Mouse (Mus musculus) kidney, postnatal 25 days (tissue): ENCODE measurements around the gene Ceacam19.
"Not testable (repeated sequence)": the region's sequence is repeated elsewhere in the genome, so short reads cannot be mapped to it uniquely, and the experiment has no call there.

ENCODE experiments used
- DNase-seq, 2 experiments: peaks; one replicate each; pipeline ENCODE4 v3.0.0; 2021; ENCODE audit warnings: mixed read lengths in 2 of 2

Ceacam19 gene

DNA sequence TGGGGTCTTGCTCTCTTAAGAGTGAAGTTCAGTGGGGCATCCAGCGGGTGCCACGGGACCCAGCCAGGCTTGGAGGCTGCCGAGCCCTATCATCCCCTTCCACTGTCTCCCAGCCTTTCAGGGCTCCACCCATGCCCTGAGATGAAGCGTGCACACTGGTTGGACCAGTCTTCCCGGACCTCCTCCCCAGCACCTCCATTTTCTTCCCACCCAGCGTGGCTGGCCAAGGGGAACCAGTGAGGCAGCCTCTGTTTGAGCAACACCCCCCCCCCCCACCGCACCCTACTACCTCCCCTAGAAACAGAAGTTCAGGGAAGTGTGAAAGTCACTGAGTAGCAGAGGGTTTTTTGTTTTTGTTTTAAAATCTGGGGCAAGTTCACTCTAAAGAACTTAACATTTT is at the start of gene Ceacam19:
Ceacam19 (minus strand) TSS at position 117 of the 400 bp plus-strand sequence.
- no peak for DNase-seq

DNA sequence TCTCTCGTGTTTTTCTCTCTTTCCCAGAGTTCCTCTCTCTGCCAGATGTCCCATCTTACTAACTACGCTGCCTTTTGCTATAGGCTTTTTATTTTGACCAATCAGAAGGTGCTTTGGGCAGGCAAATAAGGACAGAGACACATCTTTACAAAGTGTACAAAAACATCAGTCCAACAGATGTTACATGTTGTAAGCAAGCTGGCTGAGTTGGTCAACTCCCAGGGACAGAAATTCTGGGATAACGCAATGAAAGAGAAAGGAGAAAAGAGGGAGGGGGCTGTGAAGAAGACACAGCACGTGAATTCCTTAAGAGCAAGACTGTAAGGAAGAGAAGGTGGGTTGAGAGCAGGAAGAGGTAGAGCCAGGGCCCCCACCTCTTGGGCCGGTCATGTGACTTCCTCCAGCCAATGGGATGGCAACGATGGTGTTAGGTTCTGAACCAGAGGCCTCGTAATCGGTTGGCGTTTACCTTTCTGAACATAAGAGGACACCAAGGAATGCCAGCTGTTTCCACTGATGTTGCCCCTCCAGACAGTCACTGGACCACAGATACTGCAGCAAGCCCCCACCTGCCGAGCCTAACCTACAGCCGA is 49.6 kb upstream of the Ceacam19 start:
- DNase-seq = no peak

DNA sequence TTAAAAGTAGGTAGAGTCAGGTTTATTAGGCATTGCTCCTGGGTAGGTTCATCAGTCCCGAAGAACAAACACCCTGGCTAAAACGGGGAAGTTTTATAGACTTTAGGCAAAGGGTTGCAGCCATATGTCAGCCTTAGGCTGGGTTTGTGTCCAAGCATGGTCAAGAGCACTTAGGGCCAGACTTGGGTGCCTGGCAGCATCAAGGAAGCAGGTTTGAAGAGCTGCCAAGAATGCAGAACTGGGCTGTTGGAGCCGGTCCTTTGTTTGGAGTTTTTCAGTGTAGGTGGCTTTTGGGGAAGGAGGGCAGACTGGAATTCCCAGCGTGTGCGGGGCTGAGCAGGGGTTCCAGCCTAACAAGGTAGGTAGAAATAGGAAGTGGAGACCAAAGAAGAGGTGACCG is 48.2 kb upstream of the Ceacam19 start:
- peak; percentile 56 to 66 for DNase-seq

DNA sequence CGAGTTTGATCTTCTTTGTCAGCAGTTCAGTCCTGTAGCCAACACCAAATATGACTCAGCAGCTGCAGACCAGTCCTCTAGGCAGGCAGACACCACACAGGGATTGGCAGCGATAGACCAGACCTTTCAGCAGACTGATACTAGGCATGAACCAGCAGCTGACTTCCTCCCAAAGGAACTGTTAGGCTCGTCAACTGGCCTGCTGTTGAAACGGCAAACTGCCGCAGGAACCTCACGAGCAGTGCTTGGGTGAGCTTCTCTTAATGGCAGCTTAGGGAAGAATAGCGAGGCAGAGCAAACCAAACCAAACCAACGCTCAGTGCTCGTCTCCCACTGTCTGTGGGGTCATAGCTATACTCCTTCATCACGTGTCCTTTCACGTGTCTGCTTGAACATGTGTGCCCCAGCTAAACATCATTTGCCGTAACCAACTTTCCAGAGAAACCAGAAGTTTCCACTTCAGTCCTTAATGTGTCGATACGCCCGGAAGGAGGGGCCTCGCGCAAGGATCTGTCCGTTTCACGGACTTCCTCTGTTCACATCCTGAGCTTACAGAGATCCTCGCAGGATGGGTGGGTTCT is 47.5 kb upstream of the Ceacam19 start:
- peak in 1 of 2 experiments; percentile 57 for DNase-seq

DNA sequence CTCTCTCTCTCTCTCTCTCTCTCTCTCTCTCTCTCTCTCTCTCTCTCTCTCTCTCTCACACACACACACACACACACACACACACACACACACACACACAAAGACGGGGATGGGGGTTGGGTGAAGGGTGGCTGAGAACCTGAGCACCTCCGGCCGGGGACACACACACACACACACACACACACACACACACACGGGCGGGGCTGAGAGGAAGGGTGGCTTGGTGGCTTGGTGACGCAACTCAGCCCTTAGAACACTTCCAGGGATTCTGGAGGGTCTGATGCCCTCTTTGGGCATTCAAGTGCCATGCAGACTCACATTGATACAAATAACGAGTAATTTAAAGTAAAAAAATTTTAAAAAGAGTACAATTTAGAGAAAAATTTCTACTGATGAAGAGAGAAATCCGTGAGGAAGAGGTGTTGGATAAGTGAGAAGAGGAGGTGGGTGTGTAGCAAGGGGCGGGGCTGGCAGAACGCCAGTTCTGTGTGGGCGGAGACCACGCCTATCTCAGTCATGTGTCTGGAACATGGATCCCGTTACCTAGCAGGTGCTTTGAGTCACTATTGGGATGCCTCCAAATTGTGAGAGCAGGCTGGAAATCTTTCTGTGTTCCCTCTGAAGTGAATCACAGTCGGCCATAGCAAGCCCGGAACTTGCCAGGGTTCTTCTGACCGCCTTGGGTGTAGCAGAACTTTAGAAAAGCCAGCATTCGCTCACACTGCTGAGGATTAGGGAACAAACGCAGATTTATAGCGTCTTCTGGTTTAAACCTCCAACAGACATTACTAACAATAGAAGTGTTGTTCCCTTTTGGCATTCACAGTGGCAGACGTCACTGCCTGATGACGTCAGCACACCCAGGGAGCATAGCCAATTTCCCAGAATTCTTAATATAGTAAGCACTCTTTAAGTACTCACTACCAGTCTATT is 45.4 kb upstream of the Ceacam19 start:
- DNase-seq = peak; percentile 52 to 74

GRCm38 (mm10) chr7:19932133-19932876 is 44.5 kb upstream of the Ceacam19 start:
- DNase-seq = no peak

DNA sequence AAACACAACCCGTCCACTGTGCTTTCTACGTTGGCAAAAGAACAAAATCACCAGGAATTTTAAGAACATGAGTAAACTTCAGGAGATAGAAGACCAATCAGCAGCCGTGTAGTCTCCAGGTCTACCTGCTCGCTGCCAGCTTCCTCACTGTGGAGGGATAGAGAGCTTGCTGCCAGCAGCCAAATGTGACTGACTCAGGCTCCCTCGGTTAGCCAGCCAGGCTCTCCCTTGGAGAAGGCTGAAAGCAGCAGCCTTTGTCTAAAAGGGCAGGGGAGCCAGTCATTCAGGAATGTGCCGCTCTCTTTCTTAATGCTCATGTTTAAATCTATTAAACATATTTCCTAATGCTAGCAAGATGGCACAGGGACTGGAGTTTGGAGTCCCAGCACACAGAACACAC is 42.7 kb upstream of the Ceacam19 start:
- not testable (repeated sequence) for DNase-seq

GRCm38 (mm10) chr7:19928486-19928885 is 40.7 kb upstream of the Ceacam19 start:
- no peak for DNase-seq

- peak; percentile 54 to 60 for DNase-seq
These were observed 39.2 kb upstream of the Ceacam19 start for GRCm38 (mm10) chr7:19926849-19927480.

DNA sequence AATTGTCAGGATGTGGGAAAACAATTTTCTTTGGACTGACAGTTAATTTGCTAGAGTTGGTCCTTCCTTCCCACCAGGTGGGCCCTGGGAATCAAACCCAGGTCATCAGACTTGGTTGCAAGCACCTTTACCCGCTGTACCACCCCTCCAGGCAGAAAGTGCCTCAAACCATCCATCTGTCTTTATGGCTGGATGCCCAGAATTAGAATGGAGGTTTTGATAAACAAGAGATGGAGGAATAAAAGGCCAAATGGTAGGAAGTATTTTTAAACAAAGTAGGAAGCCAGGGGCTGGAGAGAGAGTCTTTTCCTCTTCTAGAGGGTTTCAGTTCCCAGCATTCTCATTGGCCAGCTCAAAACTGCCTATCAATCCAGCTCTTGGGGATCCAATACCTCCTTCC is 37.6 kb upstream of the Ceacam19 start:
- DNase-seq = no peak

- DNase-seq = peak in 1 of 2 experiments; percentile 58
These were observed 36.0 kb upstream of the Ceacam19 start for GRCm38 (mm10) chr7:19923797-19924196.

DNA sequence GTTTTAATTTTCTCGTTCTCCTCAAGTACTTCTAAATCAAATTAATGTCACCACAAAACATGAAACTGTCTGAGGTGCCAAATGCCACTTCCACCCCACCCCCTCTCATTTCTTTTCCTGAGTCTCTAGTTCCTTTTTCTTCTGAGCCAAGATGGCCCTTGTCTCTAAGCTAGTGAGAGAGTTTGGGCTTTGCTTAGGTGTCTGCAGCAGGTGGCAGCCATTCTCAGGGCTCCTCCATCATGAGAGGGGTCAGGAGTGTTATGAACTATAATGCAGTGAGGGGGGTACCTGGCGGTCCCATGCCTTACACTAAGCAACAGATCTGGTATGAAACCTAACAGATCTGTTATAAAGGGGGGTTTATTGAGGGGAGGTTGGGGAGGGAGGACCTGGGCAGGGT is 35.6 kb upstream of the Ceacam19 start:
- no peak for DNase-seq

- DNase-seq = peak; percentile 83 to 91
These were observed 32.9 kb upstream of the Ceacam19 start, which contains the start of gene Pvr for GRCm38 (mm10) chr7:19920506-19921261. Pvr (minus strand) TSS chr7:19921160.

DNA sequence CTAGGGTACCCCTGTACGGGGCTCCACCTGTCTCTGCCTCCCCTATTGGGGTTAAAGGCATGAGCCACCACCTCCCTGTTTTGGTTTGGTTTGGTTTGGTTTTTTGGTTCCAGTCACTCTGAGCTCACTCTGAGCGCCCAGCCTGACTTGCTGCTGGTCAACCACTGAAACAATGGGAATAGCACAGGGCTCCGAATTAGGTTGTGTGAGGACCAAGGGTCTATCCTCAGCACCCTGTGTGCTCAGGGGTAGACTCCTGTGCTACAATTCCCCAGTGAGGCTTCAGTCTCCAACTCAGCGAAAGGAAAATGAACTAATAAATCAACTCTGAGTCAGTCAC is 32.4 kb upstream of the Ceacam19 start:
- no peak for DNase-seq

- no peak for DNase-seq
These were observed 26.8 kb upstream of the Ceacam19 start for GRCm38 (mm10) chr7:19914558-19914957.

DNA sequence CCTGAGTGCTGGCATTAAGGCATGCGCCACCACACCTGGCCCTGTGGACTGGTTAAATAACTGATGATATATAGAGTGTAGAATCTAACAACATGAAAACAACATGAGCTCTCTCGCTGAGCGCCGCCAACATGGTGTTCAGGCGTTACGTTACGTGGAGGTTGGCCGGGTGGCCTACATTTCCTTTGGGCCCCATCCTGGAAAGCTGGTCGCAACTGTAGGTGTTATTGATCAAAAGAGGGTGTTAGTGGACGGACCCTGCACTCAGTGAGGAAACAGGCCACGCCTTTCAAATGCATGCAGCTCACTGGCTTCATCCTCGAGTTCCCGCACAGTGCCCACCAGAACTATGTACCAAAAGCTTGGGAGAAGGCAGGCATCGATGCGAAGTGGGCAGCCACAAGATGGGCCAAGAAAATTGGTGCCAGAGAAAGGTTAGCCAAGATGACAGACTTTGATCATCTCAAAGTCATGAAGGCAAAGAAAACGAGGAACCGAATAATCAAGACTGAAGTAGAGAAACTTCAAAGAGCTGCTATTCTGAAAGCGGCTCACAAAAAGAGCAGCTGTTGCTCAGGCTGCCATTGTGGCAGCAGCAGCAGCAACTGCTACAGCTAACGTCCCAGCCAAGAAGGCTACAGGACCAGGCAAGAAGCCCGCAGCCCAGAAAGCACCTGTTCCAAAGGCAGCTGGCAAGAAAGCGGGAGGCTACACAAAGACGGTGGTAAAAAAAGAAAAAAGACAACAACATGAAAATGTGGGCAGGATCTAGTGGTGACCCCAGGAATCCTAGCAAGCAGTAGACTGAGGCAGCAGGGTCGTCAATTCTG is 24.1 kb upstream of the Ceacam19 start:
- DNase-seq = no peak

GRCm38 (mm10) chr7:19911292-19911658 is 23.5 kb upstream of the Ceacam19 start:
- DNase-seq = no peak

GRCm38 (mm10) chr7:19910421-19911291 is 22.9 kb upstream of the Ceacam19 start:
- DNase-seq = peak; percentile 80 to 91

DNA sequence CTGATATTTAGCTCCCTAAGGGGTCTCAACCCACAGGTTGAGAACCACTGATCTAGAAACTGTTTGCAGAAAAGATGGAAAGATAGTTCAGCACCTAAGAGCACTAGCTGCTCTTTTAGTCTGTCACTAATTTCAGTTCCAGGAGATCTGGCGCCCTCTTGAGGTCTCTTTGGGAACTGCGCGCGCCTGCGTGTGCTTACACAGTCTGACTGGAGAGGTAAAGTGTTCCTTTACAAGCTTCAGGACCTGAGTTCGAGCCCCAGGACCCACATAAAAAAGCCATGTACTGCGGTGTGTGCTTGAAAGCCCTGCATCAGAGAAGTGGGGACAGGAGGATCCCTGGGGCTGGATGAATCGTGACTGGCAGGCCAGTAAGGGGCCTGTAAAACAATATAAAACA is 2.1 kb upstream of the Ceacam19 start:
- DNase-seq = peak in 1 of 2 experiments; percentile 66

DNA sequence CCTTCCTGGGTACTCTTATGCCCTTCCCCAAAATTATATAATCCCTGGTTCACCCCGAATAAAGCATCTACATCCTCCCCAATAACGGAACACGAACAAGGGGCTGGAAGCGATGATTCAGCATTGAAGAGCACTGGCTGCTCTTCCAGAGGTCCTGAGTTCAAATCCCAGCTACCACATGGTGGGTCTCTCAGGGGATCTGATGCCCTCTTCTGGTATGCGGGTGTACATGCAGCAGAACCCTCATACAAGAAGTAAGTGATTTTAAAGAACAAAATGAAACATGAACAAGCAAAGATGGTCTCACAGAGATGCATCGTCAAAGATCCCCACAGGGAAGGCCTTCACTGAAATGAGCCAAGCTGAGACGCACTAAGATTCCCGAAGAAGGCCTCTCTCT is 7.0 kb downstream of the Ceacam19 start:
- no peak for DNase-seq
